Mouse (Mus musculus) thymus, postnatal 36 days (tissue): ENCODE measurements around the gene Gpr61.

Experiments
- DNase-seq, 2 experiments: peaks; one replicate each; pipeline ENCODE4 v3.0.0; 2022; ENCODE audit warnings: mixed read lengths in 2 of 2

The Gpr61 gene

DNA sequence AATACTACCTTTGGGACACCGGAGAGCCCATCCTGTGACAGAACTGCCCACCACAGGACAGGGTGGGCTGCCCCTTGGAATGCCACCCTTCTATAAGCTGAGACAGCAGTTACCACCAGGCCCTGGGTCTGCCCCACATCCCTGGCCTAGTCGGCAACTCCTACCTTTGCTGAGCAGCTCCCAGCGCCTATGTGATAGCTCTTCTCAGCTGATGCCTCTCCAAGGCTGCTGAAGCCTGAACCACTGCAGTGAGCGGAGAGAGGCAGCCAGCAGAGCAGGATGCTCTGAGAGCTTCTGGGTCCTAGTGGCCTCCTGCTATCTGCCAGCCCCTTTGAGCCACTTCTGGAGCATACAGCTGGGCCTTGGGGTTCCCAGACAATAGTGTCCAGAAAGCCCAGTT lies at the start of gene Gpr61:
Gene Gpr61 (minus strand): TSS at position 227 of the 400 bp plus-strand sequence.
- DNase-seq, result no peak

DNA sequence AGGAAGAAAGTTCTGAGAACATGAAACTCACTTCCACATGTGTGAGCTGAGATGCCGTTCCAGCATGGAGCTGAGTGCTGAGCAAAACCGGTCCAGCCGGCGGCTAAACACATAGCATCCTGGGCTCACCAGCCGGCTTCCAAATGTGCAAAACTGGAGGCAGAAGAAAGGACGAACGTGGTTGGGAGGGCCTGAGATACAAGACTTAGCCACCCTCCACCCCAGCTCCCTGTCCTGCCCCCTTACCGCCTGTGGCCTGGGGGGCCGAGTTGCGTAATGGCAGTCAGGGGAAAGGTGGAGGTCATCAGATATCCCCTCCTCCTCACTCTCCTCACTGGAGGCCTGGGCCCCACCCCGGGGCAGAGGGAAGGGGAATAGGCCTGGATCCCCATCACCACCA lies 49.8 kb upstream of the Gpr61 start:
- DNase-seq, result no peak

DNA sequence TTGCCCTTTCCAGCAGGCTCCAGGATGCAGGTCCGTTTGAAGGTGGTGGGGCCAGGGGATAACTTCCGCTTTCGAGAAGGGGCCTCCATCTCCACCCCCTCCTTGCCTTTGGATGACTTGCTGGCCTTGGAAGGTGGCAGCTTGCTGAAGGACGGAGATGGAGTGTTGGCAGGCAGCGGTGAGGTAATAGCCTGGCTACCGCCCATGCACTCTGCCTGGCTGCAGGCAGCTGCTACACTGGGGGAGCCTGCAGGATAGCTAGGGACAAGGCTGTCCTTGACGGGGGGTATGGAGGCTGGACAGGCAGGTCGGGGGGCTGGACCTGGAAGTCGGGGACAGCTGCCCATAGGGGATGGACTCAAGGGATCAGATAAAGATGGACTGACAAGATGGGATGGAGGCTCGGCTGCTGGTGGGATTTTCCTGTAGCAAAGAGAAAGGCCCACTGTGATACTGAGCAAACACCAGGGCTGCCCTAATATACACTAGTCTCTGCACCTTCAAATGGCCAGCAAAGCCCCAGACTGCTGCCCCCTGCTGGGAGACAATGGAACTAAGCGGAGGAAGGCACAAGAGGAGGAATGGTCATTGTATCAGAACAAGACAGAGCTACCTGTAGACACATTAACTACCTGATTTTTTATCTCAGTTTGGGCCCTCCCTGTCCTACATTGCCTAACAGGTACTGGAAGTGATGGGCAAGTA lies 49.1 kb upstream of the Gpr61 start:
- DNase-seq, result peak; percentile 72 to 77

GRCm38 (mm10) chr3:108203212-108203611 lies 48.5 kb upstream of the Gpr61 start:
- DNase-seq, result no peak

DNA sequence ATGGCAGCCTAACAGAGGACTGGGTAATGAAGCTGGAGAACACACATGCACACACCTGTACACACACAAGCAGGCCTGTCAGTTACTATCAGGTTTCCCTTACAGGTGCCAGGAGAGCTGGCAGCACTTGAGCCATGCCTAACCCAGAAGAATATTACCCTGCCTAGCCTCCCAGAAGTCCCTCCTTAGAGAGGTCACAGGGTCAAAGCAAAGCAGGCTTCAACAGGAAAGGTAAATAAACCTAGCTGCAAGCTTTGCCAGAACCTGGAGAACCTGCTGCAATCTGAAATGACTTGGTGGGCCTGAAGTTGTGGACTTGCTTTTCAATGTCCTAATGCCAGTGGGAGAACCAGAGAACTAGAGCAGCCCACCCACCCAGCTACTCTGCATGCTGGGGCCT lies 47.8 kb upstream of the Gpr61 start:
- no peak for DNase-seq

DNA sequence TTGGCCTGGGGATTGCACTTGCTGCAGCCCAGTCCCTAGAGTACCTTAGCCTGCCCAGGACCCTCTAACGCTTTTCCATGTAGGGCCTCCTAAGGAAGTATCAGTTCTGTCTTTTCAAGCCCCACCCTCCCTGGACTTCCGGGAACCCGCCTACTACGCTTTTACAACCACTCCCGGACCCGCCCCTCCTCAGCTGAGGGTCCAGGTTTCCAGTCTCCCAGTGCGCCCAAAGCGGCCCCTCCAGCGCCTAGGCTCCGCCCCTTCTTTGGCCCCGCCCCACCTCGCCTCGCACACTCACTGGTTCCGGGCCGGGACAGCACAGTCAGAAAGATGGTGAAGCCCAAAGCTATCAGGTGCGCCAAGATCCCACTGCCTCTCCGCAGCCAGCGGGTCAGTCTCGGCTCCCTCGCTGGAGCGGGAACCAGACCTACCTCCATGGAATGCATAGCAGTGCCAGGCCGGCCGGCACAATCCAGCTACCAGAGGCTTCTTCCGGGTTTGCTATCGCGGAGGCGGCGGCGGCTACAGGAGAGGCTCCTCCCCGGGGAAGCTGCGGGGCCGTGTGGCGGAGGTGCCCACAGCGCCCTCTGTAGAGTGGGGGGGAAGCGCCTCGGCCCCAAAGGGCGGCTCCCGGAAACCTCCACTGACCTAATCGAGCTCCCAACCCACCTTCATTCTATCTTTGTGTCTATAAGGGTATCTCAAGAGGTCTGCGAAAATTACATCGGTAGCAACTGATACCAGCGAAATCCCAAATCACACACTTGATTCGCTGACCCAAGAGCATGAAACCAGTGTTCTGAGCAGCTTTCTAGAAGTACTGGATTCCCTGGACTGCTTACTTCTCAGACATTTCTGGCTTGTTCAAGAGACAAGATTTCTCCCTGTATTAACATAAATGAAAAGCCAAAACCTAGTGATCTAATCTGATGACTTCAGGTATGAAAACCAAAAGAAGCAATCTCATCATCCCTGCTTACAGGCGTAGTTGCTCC lies 45.9 kb upstream of the Gpr61 start, which contains the start of gene Cyb561d1:
Gene Cyb561d1 (minus strand): TSS at position 884 of the 995 bp plus-strand sequence.
- peak; percentile 98 to 99 for DNase-seq

GRCm38 (mm10) chr3:108199231-108199630 lies 44.5 kb upstream of the Gpr61 start:
- no peak for DNase-seq

- DNase-seq, result no peak
Observed at GRCm38 (mm10) chr3:108197066-108197497, 42.4 kb upstream of the Gpr61 start.

- DNase-seq, result no peak
Observed at GRCm38 (mm10) chr3:108195941-108196590, 41.4 kb upstream of the Gpr61 start.

DNA sequence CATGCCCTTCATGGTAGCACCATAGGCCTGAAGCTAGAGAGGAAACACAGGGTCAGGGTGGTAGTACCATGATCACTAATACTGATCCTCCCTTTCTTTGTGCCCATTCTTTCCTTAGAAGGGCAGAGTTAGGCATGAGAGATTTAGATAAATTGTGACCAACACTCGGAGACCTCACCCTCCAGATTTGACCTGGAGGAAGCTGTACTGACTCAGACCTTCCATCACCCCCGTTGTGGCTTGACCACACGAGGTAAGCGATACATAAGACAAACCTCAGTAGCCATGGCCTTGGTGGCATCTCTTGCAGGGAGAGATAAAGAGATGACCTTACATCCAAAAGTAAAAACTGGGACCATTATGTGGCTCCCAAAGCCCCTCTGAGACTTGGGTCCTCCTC lies 40.6 kb upstream of the Gpr61 start:
- DNase-seq, result no peak

- DNase-seq, result no peak
Observed at GRCm38 (mm10) chr3:108193686-108194085, 39.0 kb upstream of the Gpr61 start.

DNA sequence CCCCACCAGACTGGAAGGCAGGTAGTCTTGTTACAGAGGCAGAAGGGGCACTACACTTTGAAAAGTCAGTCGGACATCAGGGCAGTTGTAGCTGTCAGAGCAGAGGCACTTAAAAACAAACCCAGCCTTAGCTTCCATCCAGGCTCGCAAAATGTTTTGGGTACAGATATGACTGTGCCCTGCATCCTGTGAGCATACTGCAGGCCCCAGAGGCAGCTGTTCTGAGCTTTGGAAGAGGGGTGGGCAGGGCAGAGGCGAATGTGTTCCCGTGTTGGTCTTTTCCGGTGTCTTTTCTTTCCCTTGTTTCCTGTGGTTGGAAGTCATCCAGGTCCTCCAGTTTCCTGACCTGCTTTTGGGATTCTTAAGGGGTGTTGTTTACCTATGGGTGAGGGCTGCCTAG lies 35.2 kb upstream of the Gpr61 start:
- no peak for DNase-seq

- no peak for DNase-seq
Observed at GRCm38 (mm10) chr3:108188716-108189490, 34.2 kb upstream of the Gpr61 start.

DNA sequence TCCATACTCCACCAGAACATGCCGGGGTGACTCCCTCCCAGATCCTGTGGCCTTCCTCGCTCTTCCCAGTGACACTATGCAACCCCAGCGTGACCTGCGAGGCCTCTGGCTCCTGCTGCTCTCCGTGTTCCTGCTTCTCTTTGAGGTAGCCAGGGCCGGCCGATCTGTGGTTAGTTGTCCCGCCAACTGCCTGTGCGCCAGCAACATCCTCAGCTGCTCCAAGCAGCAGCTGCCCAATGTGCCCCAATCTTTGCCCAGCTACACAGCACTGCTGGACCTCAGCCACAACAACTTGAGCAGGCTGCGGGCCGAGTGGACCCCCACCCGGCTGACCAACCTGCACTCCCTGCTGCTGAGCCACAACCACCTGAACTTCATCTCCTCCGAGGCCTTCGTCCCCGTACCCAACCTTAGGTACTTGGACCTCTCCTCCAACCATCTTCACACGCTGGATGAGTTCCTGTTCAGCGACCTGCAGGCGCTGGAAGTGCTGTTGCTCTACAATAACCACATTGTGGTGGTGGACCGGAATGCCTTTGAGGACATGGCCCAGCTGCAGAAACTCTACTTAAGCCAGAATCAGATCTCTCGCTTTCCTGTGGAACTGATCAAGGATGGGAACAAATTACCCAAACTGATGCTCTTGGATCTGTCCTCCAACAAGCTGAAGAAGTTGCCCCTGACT lies 32.6 kb upstream of the Gpr61 start:
- no peak for DNase-seq

- DNase-seq, result peak; percentile 57 to 67
Observed at GRCm38 (mm10) chr3:108186098-108187047, 31.7 kb upstream of the Gpr61 start, which contains the start of gene Amigo1. Gene Amigo1 (plus strand): TSS chr3:108186335.

GRCm38 (mm10) chr3:108185460-108186097 lies 30.9 kb upstream of the Gpr61 start:
- DNase-seq, result no peak

DNA sequence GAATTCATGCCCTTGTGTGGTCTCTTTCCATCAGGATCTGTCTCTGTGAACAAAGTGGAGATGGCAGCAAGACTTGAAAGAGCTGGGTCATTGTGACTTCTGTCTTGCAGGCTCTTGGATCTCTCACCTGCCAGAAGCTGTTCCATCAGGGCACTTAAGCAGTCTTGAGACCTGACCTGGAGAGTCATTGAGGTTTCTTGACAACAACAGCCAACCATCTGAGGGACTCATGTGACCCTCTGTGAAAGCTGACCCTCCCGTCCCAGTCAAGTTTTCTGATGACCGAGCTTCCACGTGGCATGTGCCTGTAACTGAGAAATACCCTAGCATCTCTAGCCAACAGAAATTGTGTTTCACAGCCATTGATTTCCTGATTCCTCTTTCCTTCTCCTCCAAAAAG lies 30.1 kb upstream of the Gpr61 start:
- DNase-seq, result no peak

DNA sequence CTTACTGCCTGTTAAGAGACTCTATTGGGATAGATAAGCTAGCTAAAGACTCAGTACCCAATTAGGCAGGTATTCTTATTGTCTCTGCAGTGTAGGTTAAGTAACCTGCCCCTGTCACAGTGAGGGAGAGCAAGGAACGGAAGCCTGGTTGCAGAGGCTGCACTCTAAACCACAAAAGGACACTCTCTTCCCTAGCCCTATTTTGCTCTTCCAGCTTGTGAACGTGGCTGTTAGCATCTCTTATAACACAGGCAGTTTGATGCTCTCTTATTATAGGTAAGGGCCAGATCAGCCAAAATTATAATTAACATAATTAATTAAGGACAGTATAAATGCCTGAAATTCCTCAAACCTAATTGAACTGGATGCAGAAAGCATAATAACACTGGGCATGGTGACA lies 25.8 kb upstream of the Gpr61 start:
- no peak for DNase-seq

- no peak for DNase-seq
Observed at GRCm38 (mm10) chr3:108178756-108179715, 24.4 kb upstream of the Gpr61 start.
